Mouse (Mus musculus) MEL (cell line): ENCODE measurements around the gene Wrap73.

Source experiments
- CHD1 ChIP-seq: IDR thresholded peaks from 2 replicates; pipeline ENCODE4 v1.6.1; 2012; ENCODE audit warnings: low read depth, mild to moderate bottlenecking, inconsistent platforms, low read length, improper control_type of control experiment
- CTCF ChIP-seq, 3 experiments: IDR thresholded peaks in 2 of 3; conservative IDR thresholded peaks in 1 of 3; 2 replicates each; pipeline ENCODE4 v1.5.1; 2011 to 2012; ENCODE audit warnings: low read length in 3 of 3, low read depth in 2 of 3, mild to moderate bottlenecking in 2 of 3, improper control_type of control experiment in 1 of 3, inconsistent platforms in 1 of 3, mixed read lengths in 1 of 3, moderate library complexity in 1 of 3; ENCODE audit not compliant: control insufficient read depth in 1 of 3, insufficient read depth in 1 of 3, poor library complexity in 1 of 3, severe bottlenecking in 1 of 3
- EP300 ChIP-seq, 2 experiments: IDR thresholded peaks; 2 replicates each; pipeline ENCODE4 v1.6.1; 2011; ENCODE audit warnings: improper control_type of control experiment in 2 of 2, low read length in 2 of 2, low read depth in 1 of 2, mild to moderate bottlenecking in 1 of 2
- GABPA ChIP-seq: IDR thresholded peaks from 2 replicates; pipeline ENCODE4 v1.6.1; 2012; ENCODE audit warnings: low read depth, mild to moderate bottlenecking, inconsistent platforms, low read length, improper control_type of control experiment, moderate library complexity
- GATA1 ChIP-seq: IDR thresholded peaks from 2 replicates; pipeline ENCODE4 v1.6.1; 2011; ENCODE audit warnings: low read depth, low read length, improper control_type of control experiment
- HCFC1 ChIP-seq: IDR thresholded peaks from 2 replicates; pipeline ENCODE4 v1.6.1; 2012; ENCODE audit warnings: low read depth, mild to moderate bottlenecking, inconsistent platforms, low read length, improper control_type of control experiment, moderate library complexity
- KAT2A ChIP-seq: conservative IDR thresholded peaks from 2 replicates; pipeline ENCODE4 v1.6.1; 2012; ENCODE audit warnings: low read depth, low read length, improper control_type of control experiment, inconsistent platforms
- MAFK ChIP-seq: IDR thresholded peaks from 2 replicates; pipeline ENCODE4 v1.6.1; 2011; ENCODE audit warnings: low read depth, mild to moderate bottlenecking, low read length, improper control_type of control experiment, borderline replicate concordance
- NELFE ChIP-seq: IDR thresholded peaks from 2 replicates; pipeline ENCODE4 v1.6.1; 2011; ENCODE audit warnings: low read depth, low read length, improper control_type of control experiment
- TAL1 ChIP-seq: IDR thresholded peaks from 2 replicates; pipeline ENCODE4 v1.6.1; 2012; ENCODE audit warnings: mild to moderate bottlenecking, inconsistent platforms, low read length, moderate library complexity, mixed read lengths
- UBTF ChIP-seq: IDR thresholded peaks from 2 replicates; pipeline ENCODE4 v1.6.1; 2012; ENCODE audit warnings: low read depth, mild to moderate bottlenecking, inconsistent platforms, low read length, improper control_type of control experiment, moderate library complexity, borderline replicate concordance; ENCODE audit not compliant: insufficient read depth
- ZC3H11A ChIP-seq: IDR thresholded peaks from 2 replicates; pipeline ENCODE4 v1.6.1; 2012; ENCODE audit warnings: low read depth, mild to moderate bottlenecking, inconsistent platforms, low read length, improper control_type of control experiment
- ZKSCAN1 ChIP-seq: IDR thresholded peaks from 2 replicates; pipeline ENCODE4 v1.6.1; 2012; ENCODE audit warnings: low read depth, mild to moderate bottlenecking, inconsistent platforms, low read length, improper control_type of control experiment, moderate library complexity

DNA sequence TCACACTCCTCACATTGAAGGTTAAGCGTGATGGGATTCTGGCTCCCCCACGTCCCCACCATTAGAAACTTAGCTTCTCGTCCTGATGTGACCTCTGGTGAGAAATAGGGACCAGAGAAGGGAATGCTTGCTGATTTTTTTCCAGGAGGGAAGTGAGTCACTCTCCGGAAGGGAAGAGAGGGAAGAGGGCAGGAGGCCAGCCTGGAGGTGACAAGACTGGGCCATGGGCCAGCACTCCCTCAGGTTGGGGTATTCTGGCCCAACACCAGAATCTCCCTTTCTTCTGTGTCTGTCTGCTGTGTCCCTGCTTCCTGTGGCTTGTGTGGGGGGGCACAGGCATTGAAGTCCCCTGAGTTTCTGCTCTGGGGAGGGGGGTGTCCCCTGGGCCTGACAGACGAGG is 41.4 kb downstream of the Wrap73 start:
- TF ChIP-seq EP300 (IDR thresholded peaks at IDR 0.05; ENCODE audit: low read depth in 1 of 2, low read length in 2 of 2): no peak
- no peak for TF ChIP-seq ZKSCAN1
- TF ChIP-seq GATA1: no peak
- TF ChIP-seq ZC3H11A: no peak
- no peak for TF ChIP-seq CTCF (IDR thresholded peaks at IDR 0.05 in 2 of 3, conservative IDR thresholded peaks at IDR 0.05 in 1 of 3; ENCODE audit: control insufficient read depth in 1 of 3, insufficient read depth in 1 of 3, low read depth in 2 of 3, low read length in 3 of 3, poor library complexity in 1 of 3, severe bottlenecking in 1 of 3)
- TF ChIP-seq HCFC1: no peak
- no peak for TF ChIP-seq GABPA
- no peak for TF ChIP-seq MAFK
- TF ChIP-seq UBTF: no peak
- no peak for TF ChIP-seq TAL1
- TF ChIP-seq CHD1: no peak
- TF ChIP-seq KAT2A: no peak
- no peak for TF ChIP-seq NELFE
